Mouse (Mus musculus): Measurements from ENCODE around the gene Gdpgp1. TPM values are rescaled to one million over a fixed set of nuclear protein-coding genes. Genes with fewer than 3 reads are reported as not detected.

Gene Gdpgp1
- polyA plus RNA-seq, 1 experiment: 1.8 TPM

DNA sequence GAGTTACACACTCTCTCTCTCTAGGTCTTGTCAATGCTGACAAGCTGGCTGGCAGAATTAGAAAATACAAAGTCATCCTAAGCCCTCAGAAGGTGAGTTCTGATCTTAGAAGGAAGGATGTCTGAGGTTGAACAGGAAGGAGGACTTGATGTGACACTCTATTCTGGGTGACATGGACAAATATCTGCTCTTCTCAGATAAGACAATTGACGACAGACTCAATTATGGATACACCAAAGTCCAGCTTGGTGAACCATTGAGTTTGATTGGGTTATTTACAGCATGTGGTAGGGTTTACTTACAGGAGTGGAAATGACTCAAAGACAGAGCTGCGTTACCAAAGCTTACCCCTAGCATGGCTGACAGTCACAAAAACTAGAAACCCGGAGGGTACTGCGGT, 43.7 kb downstream of the Gdpgp1 start:
- Histone ChIP-seq H3K27ac (ENCODE audit: control insufficient read depth, insufficient read depth, low read depth, low read length, poor library complexity) (no peak overlapping the region), H3K4me3 (replicated peaks; ENCODE audit: control insufficient read depth, low read depth, low read length) (no peak overlapping the region), H3K4me1 (ENCODE audit: control insufficient read depth, insufficient read depth, low read length) (no peaks in the 10 kb centered on the region)
- TF ChIP-seq CTCF (IDR thresholded peaks at IDR 0.05; ENCODE audit: control insufficient read depth, insufficient read depth, low read length) (no peak), POLR2A (IDR thresholded peaks at IDR 0.05; ENCODE audit: borderline replicate concordance, control insufficient read depth, low read depth, low read length) (no peak)
- 81% methylated on average over 4 of the region's 4 CpGs for WGBS

GRCm38 (mm10) chr7:80280032-80280431, 47.4 kb downstream of the Gdpgp1 start:
- Histone ChIP-seq H3K4me3 (replicated peaks; ENCODE audit: control insufficient read depth, low read depth, low read length) (no peak overlapping the region), H3K4me1 (ENCODE audit: control insufficient read depth, insufficient read depth, low read length) (no peaks in the 10 kb centered on the region), H3K27ac (ENCODE audit: control insufficient read depth, insufficient read depth, low read depth, low read length, poor library complexity) (no peak overlapping the region)
- WGBS: 88% methylated on average over 10 of the region's 10 CpGs
- TF ChIP-seq CTCF (IDR thresholded peaks at IDR 0.05; ENCODE audit: control insufficient read depth, insufficient read depth, low read length) (no peak), POLR2A (IDR thresholded peaks at IDR 0.05; ENCODE audit: borderline replicate concordance, control insufficient read depth, low read depth, low read length) (no peak)

DNA sequence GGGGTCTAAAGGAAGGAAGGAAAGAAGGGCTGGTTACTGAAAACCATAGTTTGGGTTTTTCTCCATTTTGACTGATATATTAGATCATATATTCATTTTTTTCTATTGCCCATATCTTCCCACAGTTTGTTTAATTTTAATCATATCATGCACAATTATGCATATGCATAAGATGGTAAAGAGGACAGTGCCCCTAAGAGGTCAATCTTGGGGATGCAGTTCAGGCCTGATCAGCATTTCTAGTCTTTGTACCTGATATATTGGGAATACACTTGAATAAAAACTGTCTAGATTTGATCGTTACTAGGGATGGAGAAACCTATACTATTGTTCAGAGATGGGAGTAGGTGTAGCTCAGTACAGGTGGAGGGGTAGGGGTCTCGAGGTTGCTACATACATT, 48.3 kb downstream of the Gdpgp1 start:
- Histone ChIP-seq H3K27ac (ENCODE audit: control insufficient read depth, insufficient read depth, low read depth, low read length, poor library complexity) (no peak overlapping the region), H3K4me3 (replicated peaks; ENCODE audit: control insufficient read depth, low read depth, low read length) (no peak overlapping the region), H3K4me1 (ENCODE audit: control insufficient read depth, insufficient read depth, low read length) (no peaks in the 10 kb centered on the region)
- no peak for TF ChIP-seq POLR2A (IDR thresholded peaks at IDR 0.05; ENCODE audit: borderline replicate concordance, control insufficient read depth, low read depth, low read length)
- no peak for TF ChIP-seq CTCF (IDR thresholded peaks at IDR 0.05; ENCODE audit: control insufficient read depth, insufficient read depth, low read length)
- 87% methylated on average over 2 of the region's 2 CpGs for WGBS

GRCm38 (mm10) chr7:80281646-80282045, 49.0 kb downstream of the Gdpgp1 start:
- H3K4me1 ChIP-seq (ENCODE audit: control insufficient read depth, insufficient read depth, low read length): no peaks in the 10 kb centered on the region
- H3K4me3 ChIP-seq (replicated peaks; ENCODE audit: control insufficient read depth, low read depth, low read length): no peak overlapping the region
- WGBS: 75% methylated on average over 3 of the region's 3 CpGs
- TF ChIP-seq POLR2A (IDR thresholded peaks at IDR 0.05; ENCODE audit: borderline replicate concordance, control insufficient read depth, low read depth, low read length) (no peak), CTCF (IDR thresholded peaks at IDR 0.05; ENCODE audit: control insufficient read depth, insufficient read depth, low read length) (no peak)
- H3K27ac ChIP-seq (ENCODE audit: control insufficient read depth, insufficient read depth, low read depth, low read length, poor library complexity): no peak overlapping the region

GRCm38 (mm10) chr7:80283226-80283918, 50.7 kb downstream of the Gdpgp1 start:
- Histone ChIP-seq H3K4me3 (replicated peaks; ENCODE audit: control insufficient read depth, low read depth, low read length) (no peak overlapping the region), H3K27ac (ENCODE audit: control insufficient read depth, insufficient read depth, low read depth, low read length, poor library complexity) (no peak overlapping the region), H3K4me1 (ENCODE audit: control insufficient read depth, insufficient read depth, low read length) (no peaks in the 10 kb centered on the region)
- 80% methylated on average over 3 of the region's 3 CpGs for WGBS
- TF ChIP-seq CTCF (IDR thresholded peaks at IDR 0.05; ENCODE audit: control insufficient read depth, insufficient read depth, low read length): no peak
- TF ChIP-seq POLR2A (IDR thresholded peaks at IDR 0.05; ENCODE audit: borderline replicate concordance, control insufficient read depth, low read depth, low read length): no peak

- no peaks in the 10 kb centered on the region for H3K4me1 ChIP-seq (ENCODE audit: control insufficient read depth, insufficient read depth, low read length)
- no peak overlapping the region for H3K4me3 ChIP-seq (replicated peaks; ENCODE audit: control insufficient read depth, low read depth, low read length)
- TF ChIP-seq POLR2A (IDR thresholded peaks at IDR 0.05; ENCODE audit: borderline replicate concordance, control insufficient read depth, low read depth, low read length): no peak
- no peak for TF ChIP-seq CTCF (IDR thresholded peaks at IDR 0.05; ENCODE audit: control insufficient read depth, insufficient read depth, low read length)
- 89% methylated on average over 5 of the region's 5 CpGs for WGBS
- no peak overlapping the region for H3K27ac ChIP-seq (ENCODE audit: control insufficient read depth, insufficient read depth, low read depth, low read length, poor library complexity)
Measured at GRCm38 (mm10) chr7:80284391-80284790, 51.7 kb downstream of the Gdpgp1 start.

GRCm38 (mm10) chr7:80285725-80286124, 53.1 kb downstream of the Gdpgp1 start:
- 84% methylated on average over 6 of the region's 6 CpGs for WGBS
- TF ChIP-seq CTCF (IDR thresholded peaks at IDR 0.05; ENCODE audit: control insufficient read depth, insufficient read depth, low read length) (no peak), POLR2A (IDR thresholded peaks at IDR 0.05; ENCODE audit: borderline replicate concordance, control insufficient read depth, low read depth, low read length) (no peak)
- H3K27ac ChIP-seq (ENCODE audit: control insufficient read depth, insufficient read depth, low read depth, low read length, poor library complexity): no peak overlapping the region
- H3K4me1 ChIP-seq (ENCODE audit: control insufficient read depth, insufficient read depth, low read length): no peaks in the 10 kb centered on the region
- no peak overlapping the region for H3K4me3 ChIP-seq (replicated peaks; ENCODE audit: control insufficient read depth, low read depth, low read length)

DNA sequence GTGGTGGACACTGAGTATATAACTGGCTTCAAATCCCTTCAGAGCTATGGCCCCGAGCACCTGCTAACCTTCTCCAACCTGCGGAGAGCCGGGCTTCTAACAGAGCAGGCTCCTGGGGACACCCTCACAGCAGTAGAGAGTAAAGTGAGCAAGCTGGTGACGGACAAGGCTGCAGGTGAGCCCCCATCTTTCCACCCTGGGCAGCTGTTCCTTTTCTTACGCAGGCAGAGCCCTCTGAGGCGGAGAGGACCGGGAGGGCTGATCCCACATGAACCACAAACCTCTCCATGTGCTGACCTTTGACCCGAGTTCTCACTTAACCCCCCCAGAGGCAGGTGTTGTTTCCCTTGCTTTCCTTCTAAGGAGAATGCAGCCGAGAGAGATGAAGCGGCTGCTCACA, 55.1 kb downstream of the Gdpgp1 start:
- TF ChIP-seq POLR2A (IDR thresholded peaks at IDR 0.05; ENCODE audit: borderline replicate concordance, control insufficient read depth, low read depth, low read length): no peak
- no peak for TF ChIP-seq CTCF (IDR thresholded peaks at IDR 0.05; ENCODE audit: control insufficient read depth, insufficient read depth, low read length)
- Histone ChIP-seq H3K4me3 (replicated peaks; ENCODE audit: control insufficient read depth, low read depth, low read length) (no peak overlapping the region), H3K27ac (ENCODE audit: control insufficient read depth, insufficient read depth, low read depth, low read length, poor library complexity) (no peak overlapping the region), H3K4me1 (ENCODE audit: control insufficient read depth, insufficient read depth, low read length) (no peaks in the 10 kb centered on the region; the same call in 1 of the 2 replicates)
- WGBS: 86% methylated on average over 10 of the region's 10 CpGs

Other genes starting within 250 kb of the Gdpgp1 start
- gene Zfp710, start 208.1 kb upstream of the Gdpgp1 start, polyA plus RNA-seq (2011; ENCODE audit: insufficient read depth, insufficient read length, low replicate concordance, missing spikeins): 12.5 and 28.1 TPM in 2 replicates
- gene Idh2, start 117.5 kb upstream of the Gdpgp1 start, polyA plus RNA-seq (2011; ENCODE audit: insufficient read depth, insufficient read length, low replicate concordance, missing spikeins): 20.9 and 43.5 TPM in 2 replicates
- gene Sema4b, start 46.0 kb upstream of the Gdpgp1 start, polyA plus RNA-seq (2011; ENCODE audit: insufficient read depth, insufficient read length, low replicate concordance, missing spikeins): 33.7 and 51.6 TPM in 2 replicates
- 81.7 and 82.5 TPM in 2 replicates for gene Cib1, start 52 bp upstream of the Gdpgp1 start, polyA plus RNA-seq (2011; ENCODE audit: insufficient read depth, insufficient read length, low replicate concordance, missing spikeins)
- gene Ttll13, start 13.5 kb downstream of the Gdpgp1 start, polyA plus RNA-seq (2011; ENCODE audit: insufficient read depth, insufficient read length, low replicate concordance, missing spikeins): not detected in 2 replicates
- gene Ngrn, start 28.4 kb downstream of the Gdpgp1 start, polyA plus RNA-seq (2011; ENCODE audit: insufficient read depth, insufficient read length, low replicate concordance, missing spikeins): 12.7 and 26.8 TPM in 2 replicates
- 11.0 and 24.0 TPM in 2 replicates for gene Vps33b, start 36.8 kb downstream of the Gdpgp1 start, polyA plus RNA-seq (2011; ENCODE audit: insufficient read depth, insufficient read length, low replicate concordance, missing spikeins)
- 165 and 172 TPM in 2 replicates for gene Prc1, start 61.6 kb downstream of the Gdpgp1 start, polyA plus RNA-seq (2011; ENCODE audit: insufficient read depth, insufficient read length, low replicate concordance, missing spikeins)
- gene Rccd1, start 91.6 kb downstream of the Gdpgp1 start, polyA plus RNA-seq (2011; ENCODE audit: insufficient read depth, insufficient read length, low replicate concordance, missing spikeins): 7.6 and 11.3 TPM in 2 replicates
- 10.8 and 43.9 TPM in 2 replicates for gene Unc45a, start 108.1 kb downstream of the Gdpgp1 start, polyA plus RNA-seq (2011; ENCODE audit: insufficient read depth, insufficient read length, low replicate concordance, missing spikeins)
- 5.0 and 16.2 TPM in 2 replicates for gene Hddc3, start 110.2 kb downstream of the Gdpgp1 start, polyA plus RNA-seq (2011; ENCODE audit: insufficient read depth, insufficient read length, low replicate concordance, missing spikeins)
- gene Man2a2, start 138.5 kb downstream of the Gdpgp1 start, polyA plus RNA-seq (2011; ENCODE audit: insufficient read depth, insufficient read length, low replicate concordance, missing spikeins): 25.1 and 40.0 TPM in 2 replicates
- gene Fes, start 155.1 kb downstream of the Gdpgp1 start, polyA plus RNA-seq (2011; ENCODE audit: insufficient read depth, insufficient read length, low replicate concordance, missing spikeins): 143 and 311 TPM in 2 replicates
- gene Furin, start 172.6 kb downstream of the Gdpgp1 start, polyA plus RNA-seq (2011; ENCODE audit: insufficient read depth, insufficient read length, low replicate concordance, missing spikeins): 22.2 and 31.0 TPM in 2 replicates

Measured in bone marrow, adult 2 months (tissue).